Mouse (Mus musculus) thymus, adult 2 months (tissue): ENCODE measurements around the gene Top3a. TPM values are rescaled to one million over a fixed set of nuclear protein-coding genes. Genes with fewer than 3 reads are reported as not detected.

Experiments
- DNase-seq: peaks from one replicate; pipeline ENCODE4 v3.0.0; 2021
- H3K27ac ChIP-seq: fragments of 200-500 bp; 2 replicates; pipeline ENCODE4 v1.5.1; 2012; ENCODE audit warnings: low read length, control low read depth; ENCODE audit not compliant: control insufficient read depth, insufficient read depth
- H3K27me3 ChIP-seq: fragments of 200-500 bp; 2 replicates; pipeline ENCODE4 v1.6.1; 2012; ENCODE audit warnings: mild to moderate bottlenecking, low read length, moderate library complexity, mixed read lengths; ENCODE audit not compliant: control insufficient read depth, insufficient read depth
- H3K36me3 ChIP-seq: fragments of 200-500 bp; 2 replicates; pipeline ENCODE4 v1.6.1; 2012; ENCODE audit warnings: mild to moderate bottlenecking, low read length, moderate library complexity; ENCODE audit not compliant: control insufficient read depth, insufficient read depth
- H3K4me1 ChIP-seq: fragments of 200-500 bp; replicated peaks from 2 replicates; pipeline ENCODE4 v1.6.1; 2012; ENCODE audit warnings: low read length; ENCODE audit not compliant: control insufficient read depth, insufficient read depth
- H3K4me3 ChIP-seq: fragments of 200-500 bp; 2 replicates; pipeline ENCODE4 v1.5.1; 2012; ENCODE audit warnings: mild to moderate bottlenecking, low read length, control low read depth, moderate library complexity; ENCODE audit not compliant: control insufficient read depth, insufficient read depth
- CTCF ChIP-seq: fragments of 200-500 bp; IDR thresholded peaks from 2 replicates; pipeline ENCODE4 v1.5.1; 2012; ENCODE audit warnings: mild to moderate bottlenecking, control low read depth, low read length, moderate library complexity, borderline replicate concordance; ENCODE audit not compliant: control insufficient read depth, poor library complexity, insufficient read depth; ENCODE audit errors: extremely low read depth
- POLR2A ChIP-seq: fragments of 200-500 bp; IDR thresholded peaks from 2 replicates; pipeline ENCODE4 v1.6.1; 2012; ENCODE audit warnings: mild to moderate bottlenecking, low read length, control low read depth, moderate library complexity; ENCODE audit not compliant: control insufficient read depth, poor library complexity, insufficient read depth; ENCODE audit errors: extremely low read depth
- WGBS: fragments of 180-500 bp; shearing (Covaris S2); methylation state at CpG from one replicate; pipeline ENCODE4 v1.1.7; 2018; 5-methylcytosine and 5-hydroxymethylcytosine counted together
- polyA plus RNA-seq: library from polyadenylated mRNA; depleted of rRNA; stranded (reverse); fragments of >200 nt; gene quantifications from 2 replicates; pipeline ENCODE4 v1.2.3, GENCODE M21; 2012

Gene Top3a
- polyA plus RNA-seq, 1 experiment = 17.9 TPM

DNA sequence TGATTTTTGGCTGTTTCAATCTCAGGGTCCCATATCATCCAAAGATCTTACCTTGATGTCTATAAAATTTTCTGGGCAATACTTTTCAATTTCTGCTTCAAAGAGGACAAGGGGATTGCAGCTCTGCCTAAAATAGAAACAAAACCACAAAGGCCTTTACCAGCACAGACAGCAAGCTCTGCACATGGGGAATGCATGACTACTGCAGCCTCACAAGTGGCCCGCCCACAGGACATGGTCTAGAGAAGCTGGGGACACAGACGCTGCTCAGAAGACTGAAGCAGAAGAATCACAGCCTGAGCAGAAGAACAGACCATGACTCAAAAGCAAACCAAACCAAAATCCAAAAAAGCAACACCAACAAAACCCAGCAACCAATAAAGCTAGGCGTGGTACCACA is 15.5 kb downstream of the Top3a start:
- peaks cover 12% of the 10 kb centered on the region for H3K36me3 ChIP-seq
- H3K27ac ChIP-seq = no peak overlapping the region
- whole genome bisulfite sequencing = 71% methylated on average over 3 of the region's 3 CpGs
- TF ChIP-seq POLR2A (no peak), CTCF (no peak)
- H3K4me1 ChIP-seq = no peaks in the 10 kb centered on the region
- H3K4me3 ChIP-seq = no peak overlapping the region
- no peak for DNase-seq
- H3K27me3 ChIP-seq = no peaks in the 10 kb centered on the region

DNA sequence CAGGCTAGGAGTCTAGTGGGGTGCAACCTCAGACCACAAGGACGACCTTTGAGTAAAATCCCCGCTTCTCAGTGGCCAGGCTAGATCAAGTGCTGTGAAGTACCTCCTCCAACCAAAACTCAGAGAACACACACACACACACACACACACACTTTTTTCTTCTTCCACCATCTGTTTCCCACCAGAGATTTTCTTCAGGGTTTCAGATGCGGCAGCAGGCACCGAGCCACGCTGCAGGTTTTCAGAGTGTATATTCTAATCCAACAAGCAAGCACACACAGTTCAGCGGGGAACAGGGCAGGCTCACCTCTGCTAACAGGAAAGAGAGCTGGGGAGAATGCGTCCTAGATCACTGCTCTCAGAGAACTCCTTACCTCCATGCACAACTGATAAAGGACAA is 21.6 kb downstream of the Top3a start:
- DNase-seq = no peak
- no peak for TF ChIP-seq CTCF
- no peak for TF ChIP-seq POLR2A
- peaks cover 30% of the 10 kb centered on the region for H3K36me3 ChIP-seq
- no peak overlapping the region for H3K27ac ChIP-seq
- H3K4me3 ChIP-seq = no peak overlapping the region
- WGBS = 97% methylated on average over 7 of the region's 7 CpGs
- H3K27me3 ChIP-seq = no peaks in the 10 kb centered on the region
- H3K4me1 ChIP-seq = no peaks in the 10 kb centered on the region

DNA sequence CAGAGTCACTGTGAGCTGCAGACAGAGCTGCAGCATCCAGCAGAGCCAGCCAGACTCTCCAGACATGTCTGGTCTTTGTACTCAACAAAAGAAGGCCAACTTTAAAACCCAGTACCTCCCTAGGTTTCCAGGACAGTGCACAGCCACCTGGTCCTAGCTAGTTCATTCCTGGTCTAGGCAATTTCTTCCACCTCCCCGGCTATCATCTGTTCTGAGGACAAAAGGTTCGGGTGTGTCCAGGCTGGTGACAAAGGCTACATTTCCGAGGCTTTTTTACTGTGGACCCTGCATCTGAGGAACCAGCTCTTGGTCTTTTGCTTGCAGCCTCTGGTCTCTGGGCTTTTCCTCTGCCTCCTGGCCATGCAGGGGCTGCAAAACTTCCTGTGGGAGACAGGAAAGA is 36.8 kb downstream of the Top3a start:
- H3K27me3 ChIP-seq = no peaks in the 10 kb centered on the region
- no peak overlapping the region for H3K27ac ChIP-seq
- no peak overlapping the region for H3K4me3 ChIP-seq
- peaks cover 25% of the 10 kb centered on the region for H3K36me3 ChIP-seq
- no peak for DNase-seq
- WGBS = 95% methylated on average over 3 of the region's 3 CpGs
- no peaks in the 10 kb centered on the region for H3K4me1 ChIP-seq
- TF ChIP-seq POLR2A = no peak
- TF ChIP-seq CTCF = no peak

DNA sequence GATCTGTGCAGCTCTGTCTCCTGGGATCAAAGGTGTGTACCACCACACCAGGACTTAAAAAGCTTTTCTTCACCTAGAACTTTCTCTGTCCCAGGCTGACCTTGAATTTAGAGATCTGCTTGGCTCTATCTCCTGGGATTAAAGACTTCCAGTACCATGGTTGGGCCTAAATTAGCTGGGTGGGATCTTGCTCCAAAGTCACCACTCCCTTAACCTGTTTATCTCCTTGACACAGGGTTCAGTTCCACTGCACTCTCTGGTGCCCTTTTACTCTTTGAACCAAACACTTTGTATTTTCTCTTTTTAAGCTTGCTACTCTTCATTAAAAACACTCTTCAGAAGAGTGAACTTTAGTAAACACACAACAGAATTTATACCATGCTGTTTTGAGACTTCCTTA is 39.7 kb downstream of the Top3a start:
- H3K27ac ChIP-seq = no peak overlapping the region
- H3K4me1 ChIP-seq = no peaks in the 10 kb centered on the region
- no peak for DNase-seq
- TF ChIP-seq POLR2A (no peak), CTCF (no peak)
- no peaks in the 10 kb centered on the region for H3K27me3 ChIP-seq
- no peak overlapping the region for H3K4me3 ChIP-seq
- H3K36me3 ChIP-seq = peaks cover 16% of the 10 kb centered on the region

DNA sequence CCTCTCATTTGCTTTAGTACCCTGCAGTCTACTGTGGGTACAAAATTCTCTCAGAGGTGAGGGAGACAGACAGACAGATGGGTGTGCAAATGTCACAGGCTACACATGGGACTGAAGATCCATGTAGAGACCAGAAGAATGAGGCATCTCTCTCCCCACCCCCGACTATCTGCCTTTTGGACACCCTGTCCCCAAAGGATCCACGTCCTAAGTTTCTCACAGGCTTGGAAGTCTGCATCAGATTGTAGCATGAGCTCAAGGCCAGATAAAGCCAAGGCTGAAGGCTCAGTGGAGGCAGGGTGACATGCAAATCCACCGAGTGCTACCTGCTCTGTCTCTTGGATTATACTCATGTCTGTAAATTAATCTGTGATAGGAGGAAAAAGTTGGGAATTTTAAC is 40.7 kb downstream of the Top3a start:
- H3K27ac ChIP-seq = no peak overlapping the region
- H3K4me3 ChIP-seq = no peak overlapping the region
- no peak for DNase-seq
- no peaks in the 10 kb centered on the region for H3K4me1 ChIP-seq
- 95% methylated on average over 3 of the region's 3 CpGs for WGBS
- no peak for TF ChIP-seq POLR2A
- TF ChIP-seq CTCF = no peak
- H3K27me3 ChIP-seq = no peaks in the 10 kb centered on the region
- H3K36me3 ChIP-seq = peaks cover 8% of the 10 kb centered on the region; the same call in 1 of the 2 replicates

DNA sequence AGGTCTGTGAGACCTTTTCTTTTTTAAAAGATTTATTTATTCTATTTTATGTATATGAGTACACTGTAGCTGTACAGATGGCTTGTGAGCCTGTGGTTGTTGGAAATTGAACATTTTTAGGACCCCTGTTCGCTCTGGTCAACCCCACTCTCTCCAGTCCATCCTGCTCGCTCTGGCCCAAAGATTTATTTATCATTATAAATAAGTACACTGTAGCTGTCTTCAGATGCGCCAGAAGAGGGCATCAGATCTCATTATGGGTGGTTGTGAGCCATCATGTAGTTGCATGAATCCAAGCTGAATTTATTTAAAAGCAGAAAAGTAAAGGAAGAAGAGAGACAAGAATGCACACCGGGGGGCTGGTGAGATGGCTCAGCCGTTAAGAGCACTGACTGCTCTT is 42.0 kb downstream of the Top3a start:
- no peak overlapping the region for H3K4me3 ChIP-seq
- no peaks in the 10 kb centered on the region for H3K27me3 ChIP-seq
- no peak for TF ChIP-seq POLR2A
- TF ChIP-seq CTCF = no peak
- 95% methylated on average over 5 of the region's 5 CpGs for WGBS
- H3K27ac ChIP-seq = no peak overlapping the region
- no peak for DNase-seq
- no peaks in the 10 kb centered on the region for H3K4me1 ChIP-seq
- no peaks in the 10 kb centered on the region; the same call in 1 of the 2 replicates for H3K36me3 ChIP-seq

DNA sequence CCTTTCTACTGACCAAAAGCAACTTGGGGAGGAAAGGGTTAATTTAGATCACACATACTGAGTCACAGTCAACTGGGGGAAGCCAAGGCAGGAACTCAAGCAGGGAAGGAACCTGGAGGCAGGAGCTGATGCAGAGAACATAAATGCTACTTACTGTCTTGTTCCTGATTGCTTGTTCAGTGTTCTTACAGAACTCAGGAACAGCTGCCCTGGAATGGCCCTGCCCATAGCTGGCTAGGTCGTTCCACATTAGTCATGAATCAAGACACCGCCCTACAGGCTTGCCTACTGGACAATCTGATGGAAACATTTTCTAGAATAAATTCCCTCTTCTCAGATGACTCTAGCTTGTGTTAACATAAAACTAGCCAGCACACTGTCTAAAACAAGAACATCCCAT is 43.0 kb downstream of the Top3a start:
- no peak for DNase-seq
- Histone ChIP-seq H3K27ac (no peak overlapping the region), H3K4me3 (no peak overlapping the region), H3K4me1 (peaks cover under 1% of the 10 kb centered on the region; the same call in 1 of the 2 replicates), H3K36me3 (no peaks in the 10 kb centered on the region), H3K27me3 (no peaks in the 10 kb centered on the region)
- 84% methylated on average over 2 of the region's 2 CpGs for whole genome bisulfite sequencing
- TF ChIP-seq POLR2A (no peak), CTCF (no peak)
